Mouse (Mus musculus) spleen, adult 18-20 months (tissue): ENCODE data around the gene Adam19.

Source experiments
- DNase-seq, 2 experiments: peaks; one replicate each; pipeline ENCODE4 v3.0.0; 2022; ENCODE audit warnings: mixed read lengths in 2 of 2

The Adam19 gene

DNA sequence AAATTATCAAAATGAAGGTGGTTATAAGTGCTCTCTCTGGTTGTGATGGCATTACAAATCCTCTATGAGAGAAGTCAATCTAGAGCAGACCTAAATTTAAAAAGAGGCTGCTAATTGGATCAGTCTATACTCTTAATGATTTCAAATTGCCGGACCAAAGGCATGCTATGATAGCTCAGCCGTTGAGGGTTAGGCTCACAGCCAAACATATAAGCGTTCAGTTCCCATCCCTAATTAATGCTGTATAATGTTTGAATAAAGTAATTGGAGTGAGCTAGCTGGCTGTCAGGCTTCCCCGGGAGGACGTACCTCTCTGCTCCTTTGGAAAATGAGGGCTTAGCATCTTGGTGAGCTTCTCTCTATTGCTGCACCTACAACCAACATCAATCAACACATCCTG lies 53.4 kb downstream of the Adam19 start:
- no peak for DNase-seq

DNA sequence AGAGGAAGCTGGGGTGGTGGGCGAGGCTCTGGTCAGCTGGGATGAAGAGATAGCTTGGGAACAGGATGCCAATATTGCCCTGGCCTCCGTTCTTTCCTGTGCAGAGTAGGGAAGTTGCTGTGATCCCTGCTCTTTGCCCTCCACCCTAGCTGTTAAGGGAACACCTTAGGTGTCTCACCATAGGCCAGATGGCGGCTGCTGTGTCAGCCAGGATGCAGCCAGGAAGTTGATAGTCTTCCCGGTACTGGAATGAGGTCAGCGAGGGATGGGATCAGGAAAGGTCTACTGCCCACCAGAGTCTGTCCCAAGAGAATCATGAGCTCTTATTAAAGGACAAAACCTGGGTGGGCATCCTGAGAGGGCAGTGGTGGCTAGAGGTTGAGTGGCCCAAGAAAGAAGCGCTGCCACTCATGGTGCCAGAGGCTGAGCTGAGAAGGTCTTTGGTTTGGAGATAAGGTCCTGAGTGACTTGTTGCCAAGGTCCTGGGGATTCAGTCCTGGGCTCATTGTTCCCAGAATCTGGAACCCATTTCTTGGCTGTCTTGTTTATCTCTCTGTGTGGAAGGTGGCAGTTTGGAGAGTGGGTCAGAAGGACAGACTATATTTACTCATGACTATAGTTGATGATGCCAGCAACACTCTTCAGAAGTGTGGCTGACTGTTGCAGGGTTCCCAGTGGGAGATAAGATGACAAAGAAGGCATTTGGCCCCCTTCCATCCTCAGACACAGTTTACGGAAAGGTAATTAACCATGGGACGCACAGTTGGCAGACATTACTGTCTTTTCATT lies 54.6 kb downstream of the Adam19 start:
- no peak for DNase-seq

DNA sequence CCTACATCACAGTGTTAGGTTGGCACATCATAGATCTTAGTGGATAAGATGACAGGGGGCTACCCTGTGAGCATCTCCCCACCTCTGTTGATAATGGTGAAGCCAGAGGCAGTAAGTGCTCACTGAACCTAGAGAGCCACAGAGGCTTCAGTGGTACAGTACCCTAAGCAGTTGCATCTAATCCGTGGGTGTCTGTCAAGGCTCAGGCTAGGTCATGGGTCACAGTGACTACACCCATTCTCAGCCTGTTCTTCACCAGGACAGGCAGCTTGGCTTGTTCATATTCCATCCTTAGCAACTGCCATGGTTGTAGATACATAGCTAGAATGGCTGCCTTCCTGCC lies 55.1 kb downstream of the Adam19 start:
- no peak for DNase-seq

DNA sequence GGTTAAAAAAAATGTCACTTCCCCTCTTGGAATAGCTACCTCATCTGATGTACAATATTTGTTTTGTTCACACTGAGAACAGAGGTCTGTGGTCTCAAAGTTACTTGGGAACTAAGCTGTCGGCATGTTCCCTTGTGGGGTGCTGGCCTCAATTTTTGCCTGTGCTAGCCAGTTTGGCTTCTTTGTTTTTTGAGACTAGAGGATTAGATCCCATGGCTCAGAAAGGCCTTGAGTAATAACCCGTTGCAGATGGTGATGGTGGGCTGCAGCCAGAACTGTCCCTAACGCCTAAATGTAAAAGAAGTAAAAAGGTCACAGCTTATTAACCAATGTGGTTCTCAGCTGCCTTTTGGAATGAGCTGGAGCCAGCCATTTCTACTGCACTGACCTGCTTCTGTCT lies 57.4 kb downstream of the Adam19 start:
- no peak for DNase-seq

DNA sequence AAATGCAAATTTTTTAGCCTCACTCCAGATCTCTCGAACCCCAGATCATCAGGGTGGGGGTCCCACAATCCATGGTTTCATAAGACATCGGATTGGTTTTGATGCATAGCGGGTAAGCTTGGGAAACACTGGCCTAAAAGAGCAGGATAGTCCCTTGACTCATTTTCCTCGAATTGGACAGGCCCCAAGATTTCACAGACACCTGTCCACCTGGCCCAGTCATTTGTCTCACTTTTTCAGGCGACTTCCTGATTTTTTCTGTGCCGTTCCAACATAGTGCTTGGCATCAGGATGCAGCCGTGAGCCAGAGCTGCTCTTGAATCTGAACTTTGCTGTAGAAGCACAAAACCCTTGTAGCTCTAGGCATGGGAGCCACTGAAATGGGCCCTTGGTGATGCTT lies 58.4 kb downstream of the Adam19 start:
- no peak for DNase-seq

DNA sequence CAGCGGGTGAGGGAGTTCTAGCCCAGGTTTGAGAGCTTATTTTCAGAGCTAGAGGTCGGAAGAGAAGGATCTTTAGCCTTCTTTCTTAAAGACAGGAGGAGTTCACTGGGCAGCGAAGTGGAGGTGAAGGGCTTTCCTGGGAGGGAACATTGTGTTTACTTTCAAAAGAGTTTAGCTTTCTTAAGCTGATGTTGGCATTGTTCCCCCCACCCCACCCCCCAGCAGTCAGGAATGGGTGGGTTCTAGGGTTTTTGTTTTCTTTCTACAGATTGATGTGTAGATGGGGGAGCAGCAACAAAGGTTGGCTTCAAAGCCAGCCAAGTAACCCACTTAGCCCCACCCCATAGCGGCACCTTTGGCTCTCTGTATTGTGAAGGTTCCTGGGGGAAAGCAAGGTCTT lies 59.2 kb downstream of the Adam19 start:
- no peak for DNase-seq

DNA sequence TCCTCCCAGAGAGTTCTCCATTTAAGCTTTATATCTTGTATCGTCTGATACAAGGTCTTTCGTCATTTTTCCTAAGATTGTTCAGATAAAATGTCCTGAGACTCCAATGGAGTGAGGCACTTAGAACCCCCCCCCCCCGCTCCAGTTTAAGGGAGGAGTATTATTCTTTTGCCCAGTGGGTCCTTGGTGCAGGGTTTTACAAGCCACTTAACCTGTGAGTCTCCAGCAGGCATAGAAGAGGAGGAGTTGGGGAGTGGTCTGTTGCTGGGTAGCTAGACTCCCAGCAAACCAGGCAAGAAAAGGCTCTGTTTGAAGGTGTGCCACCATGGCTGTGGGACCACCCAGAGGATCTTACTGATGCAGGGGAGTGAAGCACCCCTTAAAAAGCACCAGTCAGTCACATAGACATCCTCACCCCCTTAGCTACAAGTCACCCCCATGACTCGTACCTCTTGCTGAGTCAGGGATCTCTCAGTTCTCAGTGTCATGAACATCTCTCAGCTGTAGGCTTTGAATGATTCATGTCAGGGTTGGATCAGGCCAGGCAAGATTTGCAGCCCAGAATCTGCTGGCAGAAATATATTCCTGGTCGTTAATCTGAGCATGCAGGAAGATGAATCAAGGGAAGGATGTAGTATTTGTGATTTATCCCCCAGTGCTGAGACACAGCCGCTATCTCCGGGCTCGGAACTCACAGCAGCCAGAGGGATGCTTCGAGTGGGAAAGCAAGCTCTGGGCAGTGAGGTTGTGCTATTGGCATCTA lies 59.8 kb downstream of the Adam19 start:
- DNase-seq: no peak

- DNase-seq: no peak
Measured at GRCm38 (mm10) chr11:46116510-46116909, 60.7 kb downstream of the Adam19 start.

- DNase-seq: no peak
Measured at GRCm38 (mm10) chr11:46119624-46120023, 63.8 kb downstream of the Adam19 start.

DNA sequence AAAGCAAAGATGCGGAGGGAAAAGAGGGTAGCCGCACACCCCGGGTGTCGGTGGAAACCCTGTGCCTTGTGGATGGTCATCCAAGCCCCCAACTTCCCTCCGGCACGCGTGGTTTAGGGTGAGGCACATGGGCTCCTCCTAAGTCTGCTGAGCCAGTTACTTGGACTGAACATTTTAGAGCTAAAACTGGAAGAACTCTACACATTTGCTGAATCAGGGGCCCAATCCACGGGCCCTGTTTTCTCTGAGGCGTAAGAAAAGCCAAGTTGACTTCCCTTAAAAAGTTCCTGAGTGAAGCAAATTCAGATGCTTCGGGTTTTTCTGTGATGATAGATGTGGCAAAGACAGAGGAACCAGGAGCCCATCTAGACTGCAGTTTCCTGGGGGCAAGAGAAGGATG lies 64.3 kb downstream of the Adam19 start:
- no peak for DNase-seq

GRCm38 (mm10) chr11:46121666-46122065 lies 65.9 kb downstream of the Adam19 start:
- no peak for DNase-seq

DNA sequence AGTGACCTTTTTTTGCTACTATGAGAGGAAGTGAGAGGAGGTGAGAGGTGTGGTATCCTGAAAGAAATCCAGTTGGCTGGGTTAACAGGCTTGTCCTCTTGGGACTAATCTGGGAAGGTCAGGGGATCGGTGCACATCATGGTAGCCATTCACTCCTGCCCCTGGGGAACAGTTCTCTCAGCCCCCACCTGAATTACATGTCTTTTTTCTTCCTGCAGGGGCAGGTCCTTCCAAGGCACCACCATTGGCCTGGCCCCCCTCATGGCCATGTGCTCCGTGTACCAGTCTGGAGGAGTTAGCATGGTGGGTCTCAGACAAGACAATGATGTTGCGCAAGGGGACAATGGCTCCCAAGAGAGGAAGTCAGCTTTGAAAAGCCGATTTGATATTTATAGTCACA lies 67.1 kb downstream of the Adam19 start:
- DNase-seq: no peak

GRCm38 (mm10) chr11:46123328-46123866 lies 67.6 kb downstream of the Adam19 start:
- DNase-seq: no peak

GRCm38 (mm10) chr11:46125093-46125834 lies 69.5 kb downstream of the Adam19 start:
- DNase-seq: no peak

GRCm38 (mm10) chr11:46125835-46126229 lies 70.0 kb downstream of the Adam19 start:
- no peak for DNase-seq

DNA sequence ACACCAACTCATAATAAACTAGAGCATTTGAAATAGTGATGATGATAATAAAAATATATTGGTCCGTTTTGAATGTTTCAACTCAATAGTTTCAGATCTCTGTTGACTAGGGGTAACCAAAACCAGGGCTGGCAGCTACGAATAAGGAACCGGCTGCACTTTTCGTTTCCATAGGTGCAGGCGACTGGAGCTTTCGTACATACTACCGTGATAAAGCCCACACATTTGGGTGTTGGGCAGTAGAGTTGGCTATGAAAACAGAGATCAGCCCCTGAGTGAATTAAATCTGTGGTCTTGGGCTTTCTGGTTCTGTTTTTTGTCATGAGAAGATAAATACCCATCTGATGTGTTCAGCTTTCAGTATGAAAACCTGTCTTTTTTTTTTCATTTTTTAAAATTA lies 70.5 kb downstream of the Adam19 start:
- DNase-seq: no peak

DNA sequence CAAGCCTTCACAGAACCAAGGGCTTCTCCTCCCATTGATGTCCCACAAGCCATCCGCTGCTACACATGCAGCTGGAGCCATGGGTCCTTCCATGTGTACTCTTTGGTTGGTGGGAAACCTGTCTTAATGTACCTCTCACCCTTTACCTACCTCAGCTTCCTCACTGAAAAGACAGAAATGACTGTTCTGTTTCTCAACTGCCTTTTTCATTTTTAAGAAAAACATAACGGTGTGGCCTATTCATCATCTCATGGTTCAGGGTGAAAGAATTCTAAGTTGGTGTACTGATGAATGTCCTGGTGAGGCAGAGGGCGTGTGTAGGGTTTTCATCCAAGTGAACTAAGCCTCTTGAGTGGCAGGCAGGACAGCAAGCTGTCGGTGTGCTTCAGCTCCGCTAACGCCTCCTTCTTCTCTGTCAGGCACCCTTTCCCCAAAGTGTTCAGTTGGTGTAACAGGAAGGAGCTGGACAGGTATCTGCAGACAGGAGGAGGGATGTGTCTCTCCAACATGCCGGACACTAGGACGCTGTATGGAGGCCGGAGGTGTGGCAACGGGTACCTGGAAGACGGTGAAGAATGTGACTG lies 71.1 kb downstream of the Adam19 start:
- peak in 1 of 2 experiments; percentile 25 for DNase-seq

DNA sequence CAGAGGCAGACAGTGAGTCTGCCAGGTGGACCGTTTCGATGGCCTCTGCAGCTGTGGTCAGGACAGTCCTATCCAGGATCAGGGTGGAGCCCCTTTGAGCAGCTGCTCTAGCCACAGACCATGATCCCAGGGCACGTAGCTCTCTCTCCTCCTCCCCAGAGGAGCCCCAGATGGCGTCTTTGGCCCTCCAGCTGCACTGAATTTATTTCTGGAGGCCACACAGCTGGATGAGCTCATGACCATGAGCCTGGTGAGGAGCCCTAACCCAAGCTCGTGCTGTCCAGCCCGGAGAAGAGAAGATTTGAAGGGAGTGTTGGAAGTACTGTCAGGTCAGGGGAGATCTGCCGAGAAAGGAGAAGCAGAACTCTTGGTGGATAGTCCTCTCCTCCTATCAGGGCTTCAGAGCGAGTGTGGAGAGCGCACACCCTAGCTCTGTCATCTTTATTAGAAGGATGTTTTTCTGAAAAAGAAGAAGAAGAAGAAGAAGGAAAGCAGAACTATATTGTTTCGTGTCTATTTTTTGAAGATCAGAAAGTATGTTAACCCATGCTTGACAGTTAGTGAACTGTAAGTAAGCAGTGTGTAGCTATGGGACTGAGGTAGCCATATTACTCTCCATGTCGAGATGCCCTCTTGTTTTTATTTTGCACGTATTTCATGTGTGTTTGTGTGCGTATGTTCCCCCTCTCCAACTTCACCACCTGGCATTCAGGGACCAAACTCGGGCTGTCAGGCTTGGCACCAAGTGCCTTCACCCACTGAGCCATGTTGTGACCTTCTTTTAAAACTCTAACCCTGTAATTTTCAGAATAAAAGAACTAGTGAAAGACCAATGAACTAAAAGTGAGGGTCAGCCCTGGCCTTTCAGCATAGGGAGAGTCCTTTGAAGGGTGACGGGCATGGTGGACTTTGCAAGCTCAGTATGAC lies 72.1 kb downstream of the Adam19 start:
- DNase-seq: peak; percentile 47 to 54

- DNase-seq: peak; percentile 80 to 91
Measured at GRCm38 (mm10) chr11:46128548-46128945, 72.8 kb downstream of the Adam19 start.

DNA sequence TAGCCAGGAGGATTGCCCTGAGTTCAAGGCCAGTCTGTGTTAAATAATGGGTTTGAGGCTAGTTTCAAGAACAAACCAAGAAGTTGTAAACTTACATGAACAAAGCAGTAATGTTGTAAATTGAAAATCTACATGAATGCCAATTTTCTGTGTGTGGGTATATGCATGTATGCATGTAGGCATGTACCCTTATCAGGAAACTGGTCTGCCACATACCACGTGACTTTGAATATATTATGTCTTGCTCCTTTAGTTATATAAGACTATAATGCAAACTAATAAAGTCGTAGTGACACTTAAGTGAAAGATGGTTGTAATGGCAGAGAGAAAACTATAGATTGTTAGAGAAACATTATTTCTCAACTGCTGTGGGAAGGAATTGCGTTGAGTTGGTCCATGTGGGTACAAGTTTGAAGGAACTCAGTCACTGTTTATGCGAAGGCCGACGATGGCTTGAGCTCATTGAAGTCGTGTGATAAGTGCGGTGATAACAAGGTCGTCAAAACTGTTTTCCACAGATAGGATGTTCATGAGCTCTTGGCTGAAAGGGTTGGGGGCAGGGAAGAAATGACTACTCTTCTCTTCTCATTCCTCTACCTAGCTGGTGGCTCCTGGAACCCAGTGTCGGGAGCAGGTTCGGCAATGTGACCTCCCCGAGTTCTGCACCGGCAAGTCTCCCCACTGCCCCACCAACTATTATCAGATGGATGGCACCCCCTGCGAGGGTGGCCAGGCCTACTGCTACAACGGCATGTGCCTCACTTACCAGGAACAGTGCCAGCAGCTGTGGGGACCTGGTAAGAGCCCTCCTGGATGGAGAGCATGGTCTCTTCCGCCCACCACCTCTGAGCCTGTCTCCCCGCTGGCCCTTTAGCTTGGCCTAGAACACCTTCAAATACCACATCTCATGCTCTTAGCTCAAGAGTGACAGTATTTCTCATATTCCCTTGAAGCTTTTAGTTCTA lies 75.5 kb downstream of the Adam19 start:
- DNase-seq: no peak

DNA sequence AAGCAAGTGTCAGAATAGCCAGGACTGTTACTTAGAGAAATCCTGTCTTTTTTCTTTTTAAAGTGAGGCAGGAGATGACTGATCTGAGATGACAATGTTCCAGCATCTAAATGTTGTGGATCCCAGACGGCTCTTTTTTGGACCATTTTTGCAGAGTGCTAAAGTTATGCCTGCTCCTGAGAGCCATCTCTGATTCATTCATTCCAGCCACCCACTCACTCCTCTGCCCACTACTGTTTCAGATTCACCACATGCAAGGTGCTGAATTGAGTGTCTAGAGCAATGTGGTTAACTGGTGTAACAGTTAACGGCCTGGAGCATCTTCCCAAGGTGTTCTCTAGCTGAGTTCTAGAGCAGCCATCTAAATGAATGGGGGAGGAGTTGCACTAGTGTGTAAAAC lies 79.1 kb downstream of the Adam19 start:
- no peak for DNase-seq
